Mouse (Mus musculus): Measurements from ENCODE around the gene Magi1. TPM values are rescaled to one million over a fixed set of nuclear protein-coding genes. Genes with fewer than 3 reads are reported as not detected.
A peak's percentile ranks its signal among the peaks of the same experiment; 100 is the strongest.

Magi1 gene
- polyA plus RNA-seq, 1 experiment from 2014 or later, result 31.4 TPM

- H3K9me3 ChIP-seq (ENCODE audit: control insufficient read depth, low read length), result no peaks in the 10 kb centered on the region
- ATAC-seq (ENCODE audit: low read depth), result no peak
- WGBS, result 47% methylated on average over 15 of the region's 15 CpGs
- no peak overlapping the region for H3K27ac ChIP-seq (ENCODE audit: low read depth, low read length)
- H3K4me1 ChIP-seq (ENCODE audit: control insufficient read depth, insufficient read depth, low read length), result no peaks in the 10 kb centered on the region
- no peaks in the 10 kb centered on the region for H3K27me3 ChIP-seq (ENCODE audit: control insufficient read depth, insufficient read depth, low read length)
- no peak overlapping the region for H3K4me2 ChIP-seq (ENCODE audit: low read depth, low read length)
- H3K36me3 ChIP-seq (ENCODE audit: control insufficient read depth, insufficient read depth, low read length), result no peaks in the 10 kb centered on the region
- no peak overlapping the region for H3K4me3 ChIP-seq (ENCODE audit: low read depth, low read length)
- H3K9ac ChIP-seq (replicated peaks; ENCODE audit: low read depth, low read length), result no peak overlapping the region
Measured at GRCm38 (mm10) chr6:93727630-93728178, 556.0 kb downstream of the Magi1 start.

DNA sequence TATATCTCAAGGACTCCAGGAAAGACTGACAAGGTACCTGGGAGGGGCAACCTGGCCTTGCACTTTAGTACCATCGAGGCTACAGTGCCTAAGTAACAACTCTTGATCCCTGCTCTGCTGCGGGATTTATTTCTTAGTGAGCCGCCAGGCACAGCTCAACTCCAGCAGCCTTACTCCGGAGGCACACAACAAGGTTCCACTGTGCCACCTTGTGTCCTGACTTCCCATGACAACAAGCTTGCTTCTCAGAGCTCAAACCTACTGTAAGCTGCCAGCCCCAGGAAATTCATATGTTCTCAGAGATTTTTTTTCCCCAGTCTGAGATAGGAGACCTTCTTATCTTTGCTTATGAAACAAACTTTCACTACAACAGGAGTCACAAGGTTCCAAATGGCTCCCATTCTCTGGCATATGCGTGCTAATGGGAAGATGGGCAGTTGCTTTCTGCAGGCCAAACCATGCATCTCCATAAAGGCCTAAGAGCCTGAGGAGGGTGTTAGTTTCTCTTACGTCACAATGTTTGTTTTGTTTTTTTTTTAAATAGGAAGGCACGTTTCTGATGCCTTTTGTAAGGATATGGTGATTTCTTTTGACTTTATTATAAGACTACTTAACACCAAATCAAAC lies 556.8 kb downstream of the Magi1 start:
- no peaks in the 10 kb centered on the region for H3K9me3 ChIP-seq (ENCODE audit: control insufficient read depth, low read length)
- no peaks in the 10 kb centered on the region for H3K4me1 ChIP-seq (ENCODE audit: control insufficient read depth, insufficient read depth, low read length)
- no peak overlapping the region for H3K4me3 ChIP-seq (ENCODE audit: low read depth, low read length)
- ATAC-seq (ENCODE audit: low read depth), result no peak
- no peak overlapping the region for H3K9ac ChIP-seq (replicated peaks; ENCODE audit: low read depth, low read length)
- no peaks in the 10 kb centered on the region for H3K27me3 ChIP-seq (ENCODE audit: control insufficient read depth, insufficient read depth, low read length)
- H3K36me3 ChIP-seq (ENCODE audit: control insufficient read depth, insufficient read depth, low read length), result no peaks in the 10 kb centered on the region
- no peak overlapping the region for H3K4me2 ChIP-seq (ENCODE audit: low read depth, low read length)
- no peak overlapping the region for H3K27ac ChIP-seq (ENCODE audit: low read depth, low read length)
- WGBS, result 54% methylated on average over 7 of the region's 7 CpGs

DNA sequence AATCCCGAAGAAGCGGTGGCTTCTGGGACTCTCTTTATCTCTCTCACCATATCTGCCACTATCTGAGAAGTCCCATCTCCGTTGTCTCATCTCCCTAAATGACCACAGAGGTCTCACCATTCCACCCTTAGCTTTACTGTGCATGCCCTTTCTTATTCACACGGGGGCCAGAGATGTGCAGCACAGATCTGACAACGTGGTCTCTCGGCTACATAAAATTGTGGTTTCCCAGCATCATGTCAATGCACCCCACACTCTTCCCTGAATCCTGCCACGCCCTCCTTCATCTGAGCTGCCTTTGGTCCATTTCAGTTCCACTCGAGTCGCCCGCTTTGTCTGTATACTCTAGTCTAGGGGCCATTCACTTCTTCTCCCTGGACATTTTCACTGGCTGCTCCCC lies 557.6 kb downstream of the Magi1 start:
- H3K4me1 ChIP-seq (ENCODE audit: control insufficient read depth, insufficient read depth, low read length), result no peaks in the 10 kb centered on the region
- H3K27me3 ChIP-seq (ENCODE audit: control insufficient read depth, insufficient read depth, low read length), result no peaks in the 10 kb centered on the region
- H3K9ac ChIP-seq (replicated peaks; ENCODE audit: low read depth, low read length), result no peak overlapping the region
- 89% methylated on average over 10 of the region's 10 CpGs for WGBS
- no peaks in the 10 kb centered on the region for H3K36me3 ChIP-seq (ENCODE audit: control insufficient read depth, insufficient read depth, low read length)
- no peaks in the 10 kb centered on the region for H3K9me3 ChIP-seq (ENCODE audit: control insufficient read depth, low read length)
- no peak overlapping the region for H3K4me2 ChIP-seq (ENCODE audit: low read depth, low read length)
- no peak overlapping the region for H3K4me3 ChIP-seq (ENCODE audit: low read depth, low read length)
- no peak for ATAC-seq (ENCODE audit: low read depth)
- H3K27ac ChIP-seq (ENCODE audit: low read depth, low read length), result no peak overlapping the region

DNA sequence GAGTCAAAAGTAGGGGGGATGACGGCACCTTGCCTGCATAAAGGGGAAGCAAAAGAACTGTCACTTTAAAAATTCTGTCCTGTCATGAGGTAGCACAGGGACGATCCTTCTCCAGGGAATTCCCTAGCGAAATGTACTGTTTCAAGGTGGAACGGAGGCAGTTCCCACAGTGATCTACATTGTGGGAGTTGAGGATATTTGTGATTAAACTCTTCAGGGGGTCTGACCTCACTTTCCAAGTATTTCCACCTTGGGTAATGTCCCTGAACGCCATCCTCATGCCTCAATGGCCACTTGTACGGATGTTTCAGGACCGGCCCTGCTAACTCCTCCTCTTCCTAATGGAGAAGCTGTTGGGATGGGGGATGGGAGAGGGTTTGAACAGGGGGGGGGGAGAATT lies 559.0 kb downstream of the Magi1 start:
- Histone ChIP-seq H3K36me3 (ENCODE audit: control insufficient read depth, insufficient read depth, low read length) (no peaks in the 10 kb centered on the region), H3K4me1 (ENCODE audit: control insufficient read depth, insufficient read depth, low read length) (no peaks in the 10 kb centered on the region), H3K4me3 (ENCODE audit: low read depth, low read length) (no peak overlapping the region), H3K9ac (replicated peaks; ENCODE audit: low read depth, low read length) (no peak overlapping the region), H3K27ac (ENCODE audit: low read depth, low read length) (no peak overlapping the region), H3K27me3 (ENCODE audit: control insufficient read depth, insufficient read depth, low read length) (no peaks in the 10 kb centered on the region), H3K4me2 (ENCODE audit: low read depth, low read length) (no peak overlapping the region), H3K9me3 (ENCODE audit: control insufficient read depth, low read length) (no peaks in the 10 kb centered on the region)
- no peak for ATAC-seq (ENCODE audit: low read depth)
- WGBS, result 51% methylated on average over 7 of the region's 7 CpGs

DNA sequence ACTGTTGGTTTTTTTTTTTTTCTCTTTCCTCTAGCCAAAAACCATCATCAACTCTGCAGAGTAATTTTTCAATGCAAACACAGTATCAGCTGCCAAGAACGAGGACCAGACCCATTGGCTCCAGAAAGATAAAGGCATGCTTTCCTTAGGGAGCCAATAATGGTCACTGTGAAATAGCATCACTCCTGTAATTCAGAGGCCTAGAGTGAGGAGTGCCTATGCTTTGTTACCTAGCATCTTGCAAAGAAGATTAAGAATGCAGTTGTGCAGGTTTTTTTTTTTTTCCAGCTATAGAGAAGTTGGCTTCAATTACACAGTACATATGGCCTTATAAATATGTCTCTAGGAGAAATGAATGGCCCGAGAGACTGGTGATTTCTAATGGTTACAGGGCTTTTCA lies 560.5 kb downstream of the Magi1 start:
- whole genome bisulfite sequencing, result 49% methylated on average over 2 of the region's 2 CpGs
- no peak overlapping the region for H3K4me2 ChIP-seq (ENCODE audit: low read depth, low read length)
- H3K27ac ChIP-seq (ENCODE audit: low read depth, low read length), result no peak overlapping the region
- H3K4me1 ChIP-seq (ENCODE audit: control insufficient read depth, insufficient read depth, low read length), result peaks cover 2% of the 10 kb centered on the region; the same call in 1 of the 2 replicates
- H3K9ac ChIP-seq (replicated peaks; ENCODE audit: low read depth, low read length), result no peak overlapping the region
- no peak overlapping the region for H3K4me3 ChIP-seq (ENCODE audit: low read depth, low read length)
- ATAC-seq (ENCODE audit: low read depth), result no peak
- no peaks in the 10 kb centered on the region for H3K27me3 ChIP-seq (ENCODE audit: control insufficient read depth, insufficient read depth, low read length)
- H3K9me3 ChIP-seq (ENCODE audit: control insufficient read depth, low read length), result no peaks in the 10 kb centered on the region
- no peaks in the 10 kb centered on the region for H3K36me3 ChIP-seq (ENCODE audit: control insufficient read depth, insufficient read depth, low read length)

GRCm38 (mm10) chr6:93719532-93719931 lies 564.2 kb downstream of the Magi1 start:
- H3K4me2 ChIP-seq (ENCODE audit: low read depth, low read length), result no peak overlapping the region
- H3K36me3 ChIP-seq (ENCODE audit: control insufficient read depth, insufficient read depth, low read length), result no peaks in the 10 kb centered on the region
- H3K9ac ChIP-seq (replicated peaks; ENCODE audit: low read depth, low read length), result no peak overlapping the region
- no peak for ATAC-seq (ENCODE audit: low read depth)
- WGBS, result 61% methylated on average over 4 of the region's 4 CpGs
- peaks cover 26% of the 10 kb centered on the region for H3K4me1 ChIP-seq (ENCODE audit: control insufficient read depth, insufficient read depth, low read length)
- H3K9me3 ChIP-seq (ENCODE audit: control insufficient read depth, low read length), result no peaks in the 10 kb centered on the region
- H3K27ac ChIP-seq (ENCODE audit: low read depth, low read length), result no peak overlapping the region
- no peak overlapping the region for H3K4me3 ChIP-seq (ENCODE audit: low read depth, low read length)
- H3K27me3 ChIP-seq (ENCODE audit: control insufficient read depth, insufficient read depth, low read length), result no peaks in the 10 kb centered on the region

DNA sequence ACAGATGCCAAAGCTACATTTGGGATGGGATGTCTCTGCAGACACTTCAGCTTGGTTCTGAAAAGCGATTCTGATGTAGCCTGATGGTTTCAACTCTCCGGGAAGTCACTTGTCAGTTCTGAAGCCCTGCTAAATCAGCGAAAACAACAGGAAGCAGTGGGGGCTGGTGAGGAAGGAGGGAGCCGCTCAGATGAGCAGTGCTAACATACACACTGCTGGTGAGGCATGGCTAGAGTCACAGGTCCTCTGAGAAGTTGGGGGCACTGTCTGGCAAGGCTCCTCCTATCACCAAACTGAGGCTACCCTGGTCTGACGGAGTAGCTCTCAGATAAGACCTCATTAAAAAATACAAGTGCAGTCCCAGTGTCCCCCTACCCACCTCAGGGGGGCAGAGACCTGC lies 565.3 kb downstream of the Magi1 start:
- Histone ChIP-seq H3K4me3 (ENCODE audit: low read depth, low read length) (no peak overlapping the region), H3K9ac (replicated peaks; ENCODE audit: low read depth, low read length) (no peak overlapping the region), H3K27ac (ENCODE audit: low read depth, low read length) (no peak overlapping the region), H3K4me1 (ENCODE audit: control insufficient read depth, insufficient read depth, low read length) (peaks cover 26% of the 10 kb centered on the region), H3K36me3 (ENCODE audit: control insufficient read depth, insufficient read depth, low read length) (no peaks in the 10 kb centered on the region), H3K4me2 (ENCODE audit: low read depth, low read length) (no peak overlapping the region), H3K9me3 (ENCODE audit: control insufficient read depth, low read length) (no peaks in the 10 kb centered on the region), H3K27me3 (ENCODE audit: control insufficient read depth, insufficient read depth, low read length) (no peaks in the 10 kb centered on the region)
- no peak for ATAC-seq (ENCODE audit: low read depth)
- 16% methylated on average over 5 of the region's 5 CpGs for WGBS

DNA sequence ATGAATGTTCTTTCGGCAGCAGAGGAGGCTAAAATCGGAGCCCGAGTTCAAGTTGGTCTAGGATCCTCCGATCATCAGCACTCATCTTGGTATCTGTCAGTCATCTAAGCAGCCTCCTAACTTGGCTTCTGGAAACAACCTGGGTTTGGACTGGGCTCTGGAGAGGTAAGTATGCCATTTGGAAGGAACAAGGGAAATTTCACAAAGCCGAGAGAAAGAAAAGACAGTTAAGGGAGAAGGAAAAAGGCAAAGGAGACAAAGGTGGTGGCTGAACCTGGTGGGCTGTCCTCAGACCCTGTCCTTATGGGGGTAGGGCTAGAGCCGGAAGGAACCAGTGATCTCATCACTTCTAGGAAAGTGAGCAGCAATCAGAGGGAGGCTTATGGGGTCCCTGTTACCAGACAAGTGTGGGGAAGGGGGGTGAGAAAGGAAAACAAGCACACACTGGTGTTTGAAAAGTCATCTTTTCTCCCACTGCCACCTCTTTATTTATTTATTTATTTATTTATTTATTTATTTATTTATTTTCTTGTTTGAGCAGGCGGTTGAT lies 565.8 kb downstream of the Magi1 start:
- Histone ChIP-seq H3K9ac (replicated peaks; ENCODE audit: low read depth, low read length) (no peak overlapping the region), H3K4me1 (ENCODE audit: control insufficient read depth, insufficient read depth, low read length) (peaks cover 26% of the 10 kb centered on the region), H3K27ac (ENCODE audit: low read depth, low read length) (no peak overlapping the region), H3K4me2 (ENCODE audit: low read depth, low read length) (peak overlapping the region; percentile 49; the same call in 1 of the 2 replicates), H3K4me3 (ENCODE audit: low read depth, low read length) (no peak overlapping the region), H3K27me3 (ENCODE audit: control insufficient read depth, insufficient read depth, low read length) (no peaks in the 10 kb centered on the region), H3K36me3 (ENCODE audit: control insufficient read depth, insufficient read depth, low read length) (no peaks in the 10 kb centered on the region), H3K9me3 (ENCODE audit: control insufficient read depth, low read length) (no peaks in the 10 kb centered on the region)
- no peak for ATAC-seq (ENCODE audit: low read depth)
- WGBS, result 46% methylated on average over 7 of the region's 7 CpGs
